Mouse (Mus musculus): Measurements from ENCODE around the gene Cabp1. TPM values are rescaled to one million over a fixed set of nuclear protein-coding genes. Genes with fewer than 3 reads are reported as not detected.

The Cabp1 gene
- polyA plus RNA-seq, 1 experiment from 2014 or later, result 2.4 TPM

DNA sequence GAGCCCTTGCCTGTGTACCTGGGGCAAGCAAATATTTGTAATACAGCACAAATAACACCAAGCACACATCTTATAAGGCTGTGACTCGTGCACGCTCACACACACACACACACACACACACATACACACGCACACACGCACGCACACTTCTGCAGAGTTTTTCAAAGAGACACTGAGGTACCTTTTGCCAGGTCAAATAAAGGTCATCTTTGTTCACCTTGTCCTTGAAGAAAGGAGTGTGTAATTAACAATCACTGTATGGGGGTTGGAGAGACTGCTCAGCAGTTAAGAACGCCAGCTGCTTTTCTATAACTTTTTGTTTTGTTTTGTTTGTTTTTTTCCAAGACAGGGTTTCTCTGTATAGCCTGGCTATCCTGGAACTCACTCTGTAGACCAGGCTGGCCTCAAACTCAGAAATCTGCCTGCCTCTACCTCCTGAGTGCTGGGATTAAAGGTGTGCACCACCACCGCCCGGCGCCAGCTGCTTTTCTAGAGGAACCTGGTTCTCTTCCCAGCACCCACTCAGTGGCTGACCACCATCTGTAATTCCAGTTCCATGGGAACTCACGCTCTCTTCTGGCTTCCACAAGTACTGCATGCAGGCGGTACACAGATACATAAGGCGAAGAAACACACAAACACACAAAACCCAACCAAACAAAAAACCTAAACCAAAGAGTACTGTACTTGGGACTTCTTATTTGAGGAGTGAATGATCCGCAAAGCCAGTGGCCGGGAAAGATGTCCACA is 39.0 kb upstream of the Cabp1 start:
- H3K4me2 ChIP-seq (ENCODE audit: low read depth, low read length), result no peak overlapping the region
- 88% methylated on average over 14 of the region's 14 CpGs for WGBS
- ATAC-seq (replicated peaks; ENCODE audit: insufficient number of reproducible peaks, low FRiP score, low TSS enrichment, low read depth) (no peak), DNase-seq (ENCODE audit: low spot score) (no peak)
- no peak overlapping the region for H3K9ac ChIP-seq (replicated peaks; ENCODE audit: low read length)
- no peaks in the 10 kb centered on the region for H3K36me3 ChIP-seq (replicated peaks; ENCODE audit: control insufficient read depth, insufficient read depth, low read depth, low read length)
- no peak overlapping the region for H3K4me3 ChIP-seq (ENCODE audit: low read depth, low read length)
- peaks cover 3% of the 10 kb centered on the region for H3K27me3 ChIP-seq (ENCODE audit: control insufficient read depth, insufficient read depth, low read length)
- H3K9me3 ChIP-seq (replicated peaks; ENCODE audit: control insufficient read depth, low read length), result no peaks in the 10 kb centered on the region
- no peak overlapping the region for H3K27ac ChIP-seq (replicated peaks; ENCODE audit: low read depth, low read length)
- H3K4me1 ChIP-seq (ENCODE audit: control insufficient read depth, insufficient read depth, low read length), result no peaks in the 10 kb centered on the region; the same call in 1 of the 2 replicates

- Histone ChIP-seq H3K9ac (replicated peaks; ENCODE audit: low read length) (no peak overlapping the region), H3K27me3 (ENCODE audit: control insufficient read depth, insufficient read depth, low read length) (peaks cover 3% of the 10 kb centered on the region), H3K4me1 (ENCODE audit: control insufficient read depth, insufficient read depth, low read length) (no peaks in the 10 kb centered on the region; the same call in 1 of the 2 replicates), H3K4me2 (ENCODE audit: low read depth, low read length) (no peak overlapping the region), H3K9me3 (replicated peaks; ENCODE audit: control insufficient read depth, low read length) (no peaks in the 10 kb centered on the region), H3K36me3 (replicated peaks; ENCODE audit: control insufficient read depth, insufficient read depth, low read depth, low read length) (no peaks in the 10 kb centered on the region), H3K4me3 (ENCODE audit: low read depth, low read length) (no peak overlapping the region), H3K27ac (replicated peaks; ENCODE audit: low read depth, low read length) (no peak overlapping the region)
- ATAC-seq (replicated peaks; ENCODE audit: insufficient number of reproducible peaks, low FRiP score, low TSS enrichment, low read depth) (no peak), DNase-seq (ENCODE audit: low spot score) (no peak)
- 71% methylated on average over 6 of the region's 6 CpGs for WGBS
Observed at GRCm38 (mm10) chr5:115232516-115232915, 38.3 kb upstream of the Cabp1 start.

GRCm38 (mm10) chr5:115231552-115232120 is 37.5 kb upstream of the Cabp1 start:
- DNase-seq (ENCODE audit: low spot score) (no peak), ATAC-seq (replicated peaks; ENCODE audit: insufficient number of reproducible peaks, low FRiP score, low TSS enrichment, low read depth) (no peak)
- Histone ChIP-seq H3K36me3 (replicated peaks; ENCODE audit: control insufficient read depth, insufficient read depth, low read depth, low read length) (no peaks in the 10 kb centered on the region), H3K4me3 (ENCODE audit: low read depth, low read length) (no peak overlapping the region), H3K27ac (replicated peaks; ENCODE audit: low read depth, low read length) (no peak overlapping the region), H3K9me3 (replicated peaks; ENCODE audit: control insufficient read depth, low read length) (no peaks in the 10 kb centered on the region), H3K4me2 (ENCODE audit: low read depth, low read length) (no peak overlapping the region), H3K4me1 (ENCODE audit: control insufficient read depth, insufficient read depth, low read length) (no peaks in the 10 kb centered on the region; the same call in 1 of the 2 replicates), H3K9ac (replicated peaks; ENCODE audit: low read length) (no peak overlapping the region; the same call in 1 of the 2 replicates), H3K27me3 (ENCODE audit: control insufficient read depth, insufficient read depth, low read length) (peaks cover 3% of the 10 kb centered on the region)
- 45% methylated on average over 16 of the region's 16 CpGs for WGBS

DNA sequence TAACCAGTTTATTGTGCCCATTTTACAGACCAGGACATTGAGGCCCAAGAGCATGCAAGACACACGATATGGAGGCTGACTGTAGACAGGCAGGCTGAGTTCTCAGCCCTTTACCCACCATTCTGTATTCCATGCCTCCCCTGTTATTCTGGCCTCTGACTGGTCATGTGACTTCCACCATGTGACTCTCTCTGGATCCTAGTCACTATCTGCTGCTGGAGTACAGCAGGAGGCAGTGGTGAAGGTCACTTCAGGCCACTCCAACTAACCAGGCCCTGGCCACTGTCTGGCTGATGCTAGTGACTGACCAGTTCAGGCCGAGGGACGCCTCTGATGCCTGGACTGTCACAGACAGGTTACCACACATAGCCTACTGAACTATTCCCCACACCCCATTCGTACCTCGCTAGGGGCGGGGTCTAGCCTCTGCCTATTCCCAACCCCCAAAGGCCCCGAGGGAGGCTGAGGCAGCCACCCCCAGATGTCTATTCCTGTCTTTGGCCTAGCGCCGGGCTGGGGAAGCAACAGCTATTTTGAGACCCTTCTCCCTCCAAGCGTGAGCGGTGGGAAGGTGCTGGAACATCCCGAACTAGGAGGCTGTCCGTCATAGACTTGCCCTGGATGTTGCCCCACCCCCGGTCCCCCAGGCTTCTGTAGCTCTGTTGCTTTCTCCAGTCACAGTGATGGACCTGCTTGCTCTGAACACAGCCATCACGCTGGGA is 36.8 kb upstream of the Cabp1 start:
- Histone ChIP-seq H3K27ac (replicated peaks; ENCODE audit: low read depth, low read length) (no peak overlapping the region), H3K4me3 (ENCODE audit: low read depth, low read length) (no peak overlapping the region), H3K4me1 (ENCODE audit: control insufficient read depth, insufficient read depth, low read length) (no peaks in the 10 kb centered on the region; the same call in 1 of the 2 replicates), H3K36me3 (replicated peaks; ENCODE audit: control insufficient read depth, insufficient read depth, low read depth, low read length) (no peaks in the 10 kb centered on the region), H3K9ac (replicated peaks; ENCODE audit: low read length) (no peak overlapping the region; the same call in 1 of the 2 replicates), H3K4me2 (ENCODE audit: low read depth, low read length) (no peak overlapping the region), H3K27me3 (ENCODE audit: control insufficient read depth, insufficient read depth, low read length) (peaks cover 3% of the 10 kb centered on the region), H3K9me3 (replicated peaks; ENCODE audit: control insufficient read depth, low read length) (no peaks in the 10 kb centered on the region)
- WGBS, result 43% methylated on average over 15 of the region's 15 CpGs
- DNase-seq (ENCODE audit: low spot score) (no peak), ATAC-seq (replicated peaks; ENCODE audit: insufficient number of reproducible peaks, low FRiP score, low TSS enrichment, low read depth) (no peak)

DNA sequence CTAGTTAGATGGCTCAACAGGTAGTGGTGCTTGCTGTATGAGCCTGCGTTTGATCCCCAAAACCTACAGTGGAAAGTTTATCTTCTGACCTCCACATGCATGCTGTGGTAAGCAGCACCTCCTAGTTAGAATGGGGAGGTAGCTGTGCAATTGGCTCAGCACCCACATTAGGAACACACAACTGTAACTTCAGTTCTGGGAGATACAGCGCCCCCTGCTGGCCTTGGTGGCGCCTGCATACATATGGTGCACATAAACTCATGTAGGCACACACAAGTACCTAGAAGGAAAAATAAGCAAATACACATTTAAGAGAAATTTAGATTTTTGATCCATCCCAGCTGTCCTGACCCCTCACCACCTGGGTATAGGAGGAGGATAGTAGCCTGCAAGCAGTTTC is 28.3 kb upstream of the Cabp1 start:
- no peak overlapping the region for H3K9ac ChIP-seq (replicated peaks; ENCODE audit: low read length)
- WGBS, result 77% methylated on average over 3 of the region's 3 CpGs
- H3K4me3 ChIP-seq (ENCODE audit: low read depth, low read length), result no peak overlapping the region
- no peaks in the 10 kb centered on the region for H3K9me3 ChIP-seq (replicated peaks; ENCODE audit: control insufficient read depth, low read length)
- DNase-seq (ENCODE audit: low spot score) (no peak), ATAC-seq (replicated peaks; ENCODE audit: insufficient number of reproducible peaks, low FRiP score, low TSS enrichment, low read depth) (no peak)
- H3K27ac ChIP-seq (replicated peaks; ENCODE audit: low read depth, low read length), result no peak overlapping the region
- no peaks in the 10 kb centered on the region for H3K36me3 ChIP-seq (replicated peaks; ENCODE audit: control insufficient read depth, insufficient read depth, low read depth, low read length)
- H3K27me3 ChIP-seq (ENCODE audit: control insufficient read depth, insufficient read depth, low read length), result no peaks in the 10 kb centered on the region
- no peaks in the 10 kb centered on the region; the same call in 1 of the 2 replicates for H3K4me1 ChIP-seq (ENCODE audit: control insufficient read depth, insufficient read depth, low read length)
- no peak overlapping the region for H3K4me2 ChIP-seq (ENCODE audit: low read depth, low read length)

GRCm38 (mm10) chr5:115220931-115221640 is 26.9 kb upstream of the Cabp1 start:
- no peak overlapping the region for H3K4me2 ChIP-seq (ENCODE audit: low read depth, low read length)
- no peak for ATAC-seq (replicated peaks; ENCODE audit: insufficient number of reproducible peaks, low FRiP score, low TSS enrichment, low read depth)
- no peaks in the 10 kb centered on the region for H3K36me3 ChIP-seq (replicated peaks; ENCODE audit: control insufficient read depth, insufficient read depth, low read depth, low read length)
- no peak overlapping the region for H3K4me3 ChIP-seq (ENCODE audit: low read depth, low read length)
- DNase-seq (ENCODE audit: low spot score), result no peak
- H3K9ac ChIP-seq (replicated peaks; ENCODE audit: low read length), result no peak overlapping the region
- H3K9me3 ChIP-seq (replicated peaks; ENCODE audit: control insufficient read depth, low read length), result no peaks in the 10 kb centered on the region
- 28% methylated on average over 13 of the region's 13 CpGs for WGBS
- no peaks in the 10 kb centered on the region; the same call in 1 of the 2 replicates for H3K4me1 ChIP-seq (ENCODE audit: control insufficient read depth, insufficient read depth, low read length)
- H3K27me3 ChIP-seq (ENCODE audit: control insufficient read depth, insufficient read depth, low read length), result no peaks in the 10 kb centered on the region
- H3K27ac ChIP-seq (replicated peaks; ENCODE audit: low read depth, low read length), result no peak overlapping the region

DNA sequence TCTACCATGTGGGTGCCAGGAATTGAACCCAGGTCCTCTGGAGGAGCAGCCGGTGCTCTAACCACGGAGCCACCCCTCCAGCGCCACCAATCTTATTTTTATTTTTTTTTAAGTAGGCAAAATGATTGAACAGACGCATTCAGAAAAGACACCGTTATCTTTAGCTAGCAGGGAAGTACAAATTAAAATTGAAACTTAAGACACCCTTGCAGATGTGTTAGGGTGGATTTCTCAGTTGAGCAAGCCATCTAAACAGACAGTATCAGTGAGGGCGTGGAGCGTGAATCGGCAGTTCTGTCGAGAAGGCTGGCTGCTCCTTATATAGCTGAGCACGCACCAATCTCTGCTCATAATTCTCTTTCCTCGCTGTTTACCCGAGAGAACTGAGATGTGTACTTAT is 23.8 kb upstream of the Cabp1 start:
- ATAC-seq (replicated peaks; ENCODE audit: insufficient number of reproducible peaks, low FRiP score, low TSS enrichment, low read depth), result no peak
- DNase-seq (ENCODE audit: low spot score), result no peak
- 90% methylated on average over 12 of the region's 12 CpGs for whole genome bisulfite sequencing
- H3K27me3 ChIP-seq (ENCODE audit: control insufficient read depth, insufficient read depth, low read length), result no peaks in the 10 kb centered on the region
- H3K9ac ChIP-seq (replicated peaks; ENCODE audit: low read length), result no peak overlapping the region
- H3K9me3 ChIP-seq (replicated peaks; ENCODE audit: control insufficient read depth, low read length), result no peaks in the 10 kb centered on the region
- H3K4me3 ChIP-seq (ENCODE audit: low read depth, low read length), result no peak overlapping the region
- peaks cover 4% of the 10 kb centered on the region; the same call in 1 of the 2 replicates for H3K4me1 ChIP-seq (ENCODE audit: control insufficient read depth, insufficient read depth, low read length)
- H3K36me3 ChIP-seq (replicated peaks; ENCODE audit: control insufficient read depth, insufficient read depth, low read depth, low read length), result no peaks in the 10 kb centered on the region
- H3K4me2 ChIP-seq (ENCODE audit: low read depth, low read length), result no peak overlapping the region
- H3K27ac ChIP-seq (replicated peaks; ENCODE audit: low read depth, low read length), result no peak overlapping the region

All from embryonic facial prominence, embryonic 11.5 days (tissue).